Mouse (Mus musculus): ENCODE measurements at regions not wholly inside any gene's neighbourhood (a gene's known extent, or its start where the extent isn't known, plus 50 kb on each side); places are given as distances from the start of the nearest gene placed in this dataset.
"Not testable (repeated sequence)": the region's sequence is repeated elsewhere in the genome, so short reads cannot be mapped to it uniquely, and the experiment has no call there.

GRCm38 (mm10) chr5:18797606-18798005 is 429.2 kb upstream of the Magi2 start:
- not testable (repeated sequence) for DNase-seq (ENCODE audit: low read depth, low spot score)

- DNase-seq (ENCODE audit: low read depth, low spot score): peak; percentile 3
Observed at GRCm38 (mm10) chr5:18799511-18799910, 427.3 kb upstream of the Magi2 start.

Measured in WW6 (cell line).